Mouse (Mus musculus): ENCODE results near the gene Blnk.

Gene Blnk

DNA sequence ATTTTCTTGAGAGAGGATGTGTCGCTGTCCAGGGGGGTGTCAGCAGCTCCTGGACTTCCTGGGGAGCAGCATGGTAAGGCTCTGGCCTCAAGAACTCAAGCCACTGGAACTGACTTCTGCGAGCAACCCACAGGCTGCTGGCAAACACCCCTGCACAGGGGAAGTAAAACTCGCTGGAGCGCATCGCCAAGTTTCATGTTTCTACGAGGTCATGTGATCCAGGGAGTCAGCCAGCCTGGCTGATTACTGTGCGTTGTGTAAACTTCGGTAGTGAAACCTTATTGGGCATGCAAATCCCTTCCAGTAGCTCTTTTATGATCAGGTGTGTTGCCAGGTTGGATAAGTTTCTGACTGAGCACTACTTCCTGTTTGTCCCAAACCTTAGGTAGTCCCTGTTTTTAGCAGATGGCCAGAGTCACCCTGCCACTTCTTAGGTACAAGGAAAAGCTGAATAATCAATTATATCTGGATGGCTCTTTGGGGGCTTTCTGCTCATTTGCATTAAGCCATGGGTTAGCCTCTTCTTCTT lies at the start of gene Blnk:
TSS of gene Blnk (minus strand) at position 479 of the 529 bp plus-strand sequence.
- peak; percentile 85 to 89 for DNase-seq

DNA sequence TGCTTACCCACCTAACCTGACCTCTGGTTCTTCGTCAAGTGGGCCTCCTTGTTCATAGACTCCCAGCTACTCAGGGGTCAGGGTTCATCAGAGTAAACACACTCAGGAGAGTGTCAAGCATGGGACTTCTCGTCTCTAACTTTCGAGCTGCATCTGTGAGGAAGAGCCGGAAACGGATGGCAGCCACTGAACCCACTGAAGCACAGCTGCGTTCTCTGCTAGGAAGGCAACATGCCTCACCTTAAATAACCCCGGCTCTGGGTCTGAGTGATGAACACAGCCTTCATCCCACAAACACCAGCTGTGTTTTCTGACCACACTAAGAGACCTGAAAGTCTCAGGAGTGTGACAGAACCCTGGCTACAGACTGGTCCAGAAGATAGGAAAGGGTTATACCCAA lies 44.8 kb upstream of the Blnk start:
- no peak for DNase-seq

DNA sequence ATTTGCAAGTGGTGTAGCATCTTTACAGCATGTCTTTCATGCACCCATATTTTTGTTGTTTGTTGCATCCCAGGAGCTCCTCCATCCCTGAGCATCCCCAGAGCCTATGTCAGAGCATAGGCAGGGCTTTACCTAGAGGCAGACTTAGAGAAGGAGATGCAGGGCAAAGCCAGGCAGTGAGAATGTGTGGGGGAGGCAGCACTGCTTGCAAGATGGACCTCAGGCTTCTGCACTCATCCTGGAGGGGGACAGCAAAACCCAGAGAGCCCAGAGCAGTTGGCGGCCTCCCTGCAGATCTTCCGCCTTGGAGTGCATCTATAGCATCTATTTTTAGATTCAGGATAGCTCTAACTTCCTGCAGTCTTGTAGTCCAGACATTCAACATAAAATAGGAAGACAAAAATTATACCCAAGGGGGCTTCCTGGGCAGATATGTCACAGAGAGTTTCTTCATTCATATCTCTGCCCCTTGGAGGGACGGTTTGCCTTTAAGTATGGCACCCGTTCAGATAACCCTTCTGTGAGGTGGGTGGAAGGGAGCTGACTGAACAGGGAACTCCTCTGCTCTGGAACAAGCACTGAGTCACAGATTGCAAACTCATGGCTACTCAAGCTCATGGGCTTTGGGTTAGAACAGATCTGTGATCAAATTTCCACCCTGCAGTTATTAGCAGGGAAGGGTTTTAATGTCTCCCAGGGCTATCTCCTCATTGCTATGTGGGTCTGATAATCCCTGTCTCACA lies 41.6 kb upstream of the Blnk start:
- DNase-seq: no peak

DNA sequence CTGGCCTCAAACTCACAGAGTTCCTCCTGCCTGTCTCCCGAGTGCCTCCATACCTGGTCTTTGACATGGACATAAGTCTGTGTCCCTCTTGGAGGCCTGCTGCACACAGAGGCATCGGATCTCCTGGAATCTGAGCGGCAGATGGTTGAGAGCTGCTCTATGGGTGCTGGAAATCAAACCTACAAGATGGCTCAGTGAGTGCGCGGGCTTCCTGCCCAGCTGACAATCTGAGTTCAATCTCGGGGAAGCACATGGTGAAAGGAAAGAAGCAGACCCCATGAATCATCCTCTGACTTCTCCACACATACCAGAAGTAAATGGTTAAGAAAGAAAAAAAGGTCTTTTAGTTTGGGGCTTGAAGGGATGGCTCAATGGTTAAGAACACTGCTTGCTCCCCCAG lies 37.5 kb upstream of the Blnk start:
- no peak for DNase-seq

DNA sequence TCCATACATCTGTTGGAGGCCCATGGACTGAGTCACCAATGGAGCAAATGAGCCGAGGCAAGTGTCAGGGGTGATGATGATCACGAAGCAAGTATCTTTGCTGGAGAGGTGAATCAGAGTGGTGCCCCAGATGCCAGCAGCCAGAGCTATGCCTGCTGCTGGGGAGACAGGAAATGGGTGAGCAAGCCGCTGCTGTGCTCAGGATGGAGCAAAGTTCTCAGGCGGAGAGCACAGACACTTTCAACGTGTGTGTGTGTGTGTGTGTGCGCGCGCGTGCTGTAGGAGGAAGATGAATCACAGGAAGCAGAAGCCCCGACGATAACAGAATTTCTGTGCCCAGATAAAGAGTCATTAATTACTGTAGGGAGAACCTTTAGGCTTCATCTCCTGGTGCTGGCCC lies 36.7 kb upstream of the Blnk start:
- DNase-seq: peak in 1 of 2 experiments; percentile 21

DNA sequence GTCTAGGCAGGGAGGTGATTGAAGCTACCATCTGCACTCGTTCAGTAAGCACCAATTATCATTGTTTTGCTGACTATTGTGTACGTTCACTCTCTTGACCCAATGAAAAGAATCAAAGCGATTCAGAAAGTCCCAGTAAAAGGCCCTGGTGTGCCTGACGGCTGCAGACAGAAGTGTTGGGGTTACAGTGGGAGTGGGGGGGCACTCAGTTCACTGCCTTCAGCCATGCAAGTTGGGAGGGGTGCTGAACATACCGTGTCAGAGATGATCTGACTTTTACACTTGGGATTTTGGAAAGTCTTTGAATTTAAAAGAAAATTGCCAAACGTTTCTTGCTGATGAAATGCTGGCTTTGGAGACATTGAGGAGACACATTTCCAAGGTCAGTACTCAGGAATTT lies 35.8 kb upstream of the Blnk start:
- DNase-seq: no peak

DNA sequence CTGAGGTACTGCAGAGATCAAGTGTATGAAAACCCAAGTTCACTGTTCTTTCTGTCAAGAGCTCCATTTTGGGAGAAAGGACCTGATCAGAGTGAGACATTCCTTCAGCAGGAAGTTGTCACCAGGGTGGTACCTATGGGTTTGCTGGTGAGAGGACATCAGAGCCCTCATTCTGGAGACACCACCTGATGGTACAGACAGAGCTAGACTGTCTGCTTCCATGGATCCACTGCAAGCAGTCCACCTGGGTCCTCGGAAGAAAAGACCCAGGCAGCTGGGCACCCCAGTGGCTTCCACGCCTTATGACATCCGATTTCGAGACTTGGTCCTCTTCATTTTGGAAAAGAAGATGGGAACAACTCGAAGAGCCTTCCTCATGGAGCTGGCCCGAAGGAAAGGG lies 34.9 kb upstream of the Blnk start, which contains the start of gene Dntt:
TSS of gene Dntt (plus strand) at position 57 of the 400 bp plus-strand sequence.
- DNase-seq: no peak

DNA sequence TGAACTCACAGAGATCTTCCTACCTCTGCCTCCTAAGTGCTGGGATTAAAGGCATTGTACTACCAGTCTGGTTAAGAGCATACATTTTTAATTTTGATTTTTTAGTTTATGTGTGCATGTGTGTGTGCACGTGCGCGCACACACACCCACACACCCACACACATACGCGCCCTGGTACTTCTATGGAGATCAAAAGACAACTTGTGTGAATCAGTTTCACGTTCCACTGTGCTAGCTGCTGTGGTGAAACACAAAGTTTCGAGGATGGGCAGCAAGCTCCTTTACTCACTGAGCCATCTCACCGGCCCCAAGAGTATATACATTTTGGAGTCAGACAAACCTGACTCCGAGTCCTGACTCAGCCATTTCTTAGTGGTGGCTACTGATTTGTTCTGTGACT lies 33.3 kb upstream of the Blnk start:
- DNase-seq: no peak

DNA sequence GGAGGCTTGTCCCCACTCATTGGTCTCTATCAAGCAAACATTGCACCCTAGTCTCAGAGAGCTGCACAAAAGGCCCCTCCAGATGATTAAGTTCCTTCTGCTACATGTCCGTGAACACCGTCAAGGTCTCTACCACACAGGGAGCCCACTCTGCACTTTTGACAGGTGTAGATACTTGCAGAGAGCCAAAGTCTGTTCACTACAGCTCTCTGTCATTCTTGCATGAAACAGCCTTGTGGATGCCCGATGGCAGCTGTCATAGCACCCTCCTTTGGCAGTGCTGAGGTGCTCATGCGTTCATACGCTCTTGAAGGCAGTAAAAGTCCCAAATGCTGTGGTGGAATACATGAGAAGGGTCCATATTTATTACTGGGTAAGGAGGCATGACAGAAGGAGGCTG lies 32.7 kb upstream of the Blnk start:
- no peak for DNase-seq

DNA sequence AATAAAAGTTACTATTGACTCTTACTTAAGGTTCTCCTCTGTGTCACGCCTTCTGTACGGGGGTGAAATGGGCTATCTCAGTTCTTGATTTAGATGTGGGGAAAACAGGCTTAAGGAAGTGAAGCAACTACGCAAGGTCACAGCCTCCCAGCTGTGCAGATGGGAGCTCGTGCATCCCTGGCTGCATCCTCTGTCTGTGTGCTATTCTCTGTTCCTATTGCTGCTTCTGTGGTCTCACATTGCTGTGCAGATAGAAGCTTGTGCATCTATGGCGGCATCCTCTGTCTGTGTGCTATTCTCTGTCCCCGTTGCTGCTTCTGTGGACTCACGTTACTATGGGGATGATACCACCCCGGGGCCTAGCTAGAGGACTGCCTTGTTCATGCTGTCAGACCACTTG lies 32.2 kb upstream of the Blnk start:
- DNase-seq: no peak

DNA sequence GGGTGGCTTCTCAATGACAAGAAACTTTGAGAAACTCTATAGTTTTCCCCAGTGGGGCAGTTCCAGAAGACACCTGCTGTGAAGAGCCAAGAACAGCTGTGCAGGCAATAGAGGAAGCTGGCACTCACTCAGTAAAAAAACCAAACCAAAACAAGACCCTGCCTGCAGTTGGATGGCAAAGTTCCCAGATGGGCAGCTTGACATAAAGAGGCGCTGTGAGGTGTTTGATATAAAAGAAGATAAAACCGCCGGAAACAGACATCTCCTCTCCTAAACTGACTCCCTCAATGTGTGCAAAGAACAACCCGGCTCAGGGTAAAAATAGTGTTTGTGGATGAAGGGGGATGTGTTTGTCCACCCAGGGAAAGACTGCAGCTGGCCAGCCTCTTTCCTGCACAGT lies 27.9 kb upstream of the Blnk start:
- no peak for DNase-seq

DNA sequence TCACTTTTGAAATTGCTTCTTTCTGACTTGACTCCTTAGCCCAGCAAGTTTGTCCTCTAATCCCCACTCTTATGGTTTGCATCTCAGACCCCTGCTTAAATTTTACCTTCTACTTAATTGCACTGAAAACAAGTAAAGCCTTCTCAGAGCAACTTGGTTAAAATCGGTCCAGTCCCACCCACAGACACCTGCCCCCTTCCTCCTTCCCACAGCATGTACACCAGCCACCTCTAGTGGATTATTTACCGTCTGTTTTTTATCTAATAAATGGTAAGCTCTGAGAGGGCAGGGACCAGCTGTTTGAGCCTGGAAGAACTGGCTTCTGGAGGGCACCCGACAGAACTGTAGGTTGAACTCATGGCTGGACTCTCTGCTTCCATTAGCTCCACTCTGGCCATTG lies 26.2 kb upstream of the Blnk start:
- DNase-seq: no peak

DNA sequence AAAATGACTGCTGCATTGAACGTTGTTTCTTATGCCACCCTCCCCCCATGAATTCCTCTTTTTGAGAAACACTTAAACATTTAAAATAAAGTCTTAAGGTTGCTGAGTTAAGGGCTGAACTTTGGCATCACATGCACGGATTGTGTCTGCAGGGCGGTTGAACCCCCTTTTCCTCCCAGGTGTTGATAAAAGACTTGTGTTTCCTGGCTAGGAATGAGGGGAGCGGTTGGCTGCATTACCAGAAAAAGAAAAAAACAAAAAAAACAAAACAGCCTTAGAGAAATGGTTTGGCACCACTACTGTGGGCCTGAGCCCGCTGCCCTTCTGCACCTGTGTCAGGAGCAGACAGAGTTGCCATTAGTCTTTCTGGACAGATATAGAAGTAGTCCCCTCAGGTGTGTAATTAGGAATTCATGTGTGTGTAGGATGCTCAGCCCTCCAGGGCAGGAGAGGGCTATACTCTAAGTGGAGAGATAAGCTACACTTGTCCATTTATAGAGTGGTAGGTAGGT lies 24.9 kb upstream of the Blnk start:
- DNase-seq: no peak

DNA sequence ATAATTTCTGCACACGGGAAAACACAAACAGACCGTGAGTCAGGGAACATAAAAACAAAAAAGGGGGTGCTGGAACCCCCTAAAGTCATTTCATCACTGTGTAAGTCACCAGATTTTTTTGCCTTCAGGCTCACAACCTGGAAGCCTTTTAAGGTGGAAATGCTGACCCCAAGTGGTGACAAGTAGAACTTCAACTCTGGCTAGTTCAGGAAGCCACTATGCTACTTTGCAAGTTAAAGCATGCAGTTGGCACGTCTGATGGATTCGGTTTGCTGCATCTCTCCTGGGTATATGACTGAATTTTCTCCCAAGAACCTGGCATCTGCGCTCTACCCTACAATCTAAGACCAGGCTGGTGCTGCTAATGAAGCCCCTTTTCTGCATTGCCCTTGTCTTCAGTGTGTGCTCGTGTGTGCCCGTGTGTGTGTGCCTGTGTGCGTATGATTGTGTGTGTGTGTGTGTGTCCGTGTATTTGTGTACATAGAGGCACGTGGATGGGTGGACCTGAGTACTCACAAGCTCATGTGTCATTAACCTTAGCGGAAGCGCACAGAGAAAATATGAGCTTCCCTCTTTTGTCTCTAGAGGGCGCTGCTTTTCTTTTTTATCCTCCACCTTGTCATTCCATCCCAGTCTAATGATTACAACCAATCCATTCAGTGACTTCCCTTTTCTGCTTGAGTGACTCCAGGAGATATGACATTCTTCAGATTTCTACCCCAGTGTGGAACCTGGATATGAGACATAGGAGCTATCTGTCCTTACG lies 21.8 kb upstream of the Blnk start:
- peak; percentile 50 to 74 for DNase-seq

DNA sequence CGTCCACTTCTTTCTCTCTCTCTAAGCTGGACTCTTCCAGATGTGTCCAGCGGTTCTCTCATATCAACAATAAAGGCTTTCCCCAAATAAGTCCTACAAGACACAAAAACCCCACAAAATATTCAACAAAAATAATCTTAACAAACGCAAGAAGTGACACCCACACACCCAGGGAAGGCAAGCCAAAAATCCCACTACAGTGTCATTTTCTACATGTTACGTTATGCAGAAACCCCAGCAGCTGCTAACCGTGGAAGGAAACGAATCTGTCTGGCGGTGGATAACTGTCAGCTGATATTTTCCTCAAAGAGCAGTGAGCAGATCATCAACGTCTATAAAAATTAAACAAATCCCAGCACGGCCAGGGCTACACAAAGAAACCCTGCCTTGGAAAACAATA lies 19.7 kb upstream of the Blnk start:
- no peak for DNase-seq

DNA sequence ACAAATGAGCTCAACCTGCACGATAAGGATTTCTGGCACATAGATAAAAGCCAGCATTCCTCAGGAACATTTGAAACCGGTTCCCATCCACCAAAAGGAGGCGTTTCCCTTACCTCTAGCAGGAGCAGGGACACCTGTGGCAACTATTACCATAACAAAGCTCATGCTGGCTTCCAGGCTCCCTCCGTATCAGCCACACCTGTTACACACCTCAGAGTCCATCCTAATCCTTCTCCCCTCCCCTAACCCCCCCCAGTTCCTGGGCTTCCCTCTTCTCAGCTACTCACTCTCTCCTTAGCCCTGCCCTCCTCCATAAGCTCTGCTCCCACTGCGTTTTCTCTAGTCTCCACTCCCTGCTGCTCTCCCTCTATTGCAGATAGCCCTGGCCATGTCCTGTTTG lies 19.3 kb upstream of the Blnk start:
- no peak for DNase-seq

DNA sequence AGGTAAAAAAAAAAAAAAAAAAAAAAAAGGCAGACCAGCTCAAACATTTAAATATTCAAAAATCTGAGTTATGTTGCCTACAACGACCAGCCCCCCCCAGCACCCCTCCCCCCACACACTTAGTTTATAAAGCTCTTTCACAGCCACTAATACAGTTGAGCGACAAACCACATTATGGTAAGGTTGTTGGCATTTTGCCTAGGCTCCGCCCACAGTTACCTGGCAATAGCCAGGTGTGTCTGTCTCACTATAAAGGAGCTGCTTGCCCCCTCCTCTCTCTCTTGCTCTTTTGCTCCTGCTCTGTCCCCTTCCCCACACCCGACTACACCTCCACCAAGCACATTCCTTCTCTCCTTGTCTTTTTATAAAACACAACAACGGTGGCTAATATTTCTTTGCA lies 17.3 kb upstream of the Blnk start:
- DNase-seq: peak in 1 of 2 experiments; percentile 48

DNA sequence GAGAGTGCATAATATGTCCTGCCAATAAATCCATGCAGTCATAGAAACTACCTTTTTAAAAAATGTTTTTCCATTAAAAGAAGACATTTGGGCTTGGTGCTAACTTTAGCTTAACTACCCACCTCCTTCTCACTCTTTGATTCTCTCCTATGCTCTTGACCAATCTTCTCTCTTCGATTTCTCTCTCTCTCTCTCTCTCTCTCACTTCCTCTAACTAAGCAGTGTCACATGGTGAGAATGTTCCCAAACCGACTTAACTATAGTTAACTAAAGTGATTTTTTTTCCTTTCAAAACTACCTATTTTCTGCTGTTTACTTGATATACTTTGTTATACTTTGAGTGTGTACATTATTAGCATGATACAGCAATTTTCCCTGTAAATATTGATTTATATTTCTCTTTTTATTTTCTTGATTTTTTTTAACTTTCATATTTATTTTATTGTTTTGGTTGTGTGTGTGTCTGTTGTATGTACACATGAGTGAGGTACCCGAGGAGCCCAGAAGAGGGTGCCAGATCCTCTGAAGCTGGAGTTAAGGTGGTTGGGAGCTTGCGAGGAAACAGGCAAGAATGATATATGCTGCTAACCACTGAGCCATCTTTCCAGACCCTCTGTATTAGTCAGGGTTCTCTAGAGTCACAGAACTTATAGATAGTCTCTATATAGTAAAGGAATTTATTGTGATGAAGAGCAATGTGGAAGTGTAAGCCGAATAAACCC lies 14.5 kb upstream of the Blnk start:
- no peak for DNase-seq

DNA sequence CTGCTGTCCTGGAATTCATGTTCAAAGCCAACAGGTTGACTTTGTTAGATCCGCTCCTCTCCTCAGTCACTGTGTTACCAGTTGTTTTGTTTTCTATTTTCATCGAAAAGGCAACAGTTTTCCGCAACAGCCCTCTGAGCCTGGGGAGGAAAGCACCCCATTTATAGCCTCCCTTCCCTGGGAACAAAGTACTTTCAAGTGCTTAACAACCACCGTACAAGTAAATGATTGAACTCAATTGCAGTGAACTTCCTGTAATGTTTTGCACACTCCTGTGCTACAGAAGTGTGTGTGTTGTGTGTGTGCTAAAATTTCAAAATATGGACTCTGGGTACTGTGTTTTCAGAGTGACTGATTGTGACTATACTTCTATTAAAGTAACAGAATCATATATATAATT lies 13.4 kb upstream of the Blnk start:
- DNase-seq: no peak

DNA sequence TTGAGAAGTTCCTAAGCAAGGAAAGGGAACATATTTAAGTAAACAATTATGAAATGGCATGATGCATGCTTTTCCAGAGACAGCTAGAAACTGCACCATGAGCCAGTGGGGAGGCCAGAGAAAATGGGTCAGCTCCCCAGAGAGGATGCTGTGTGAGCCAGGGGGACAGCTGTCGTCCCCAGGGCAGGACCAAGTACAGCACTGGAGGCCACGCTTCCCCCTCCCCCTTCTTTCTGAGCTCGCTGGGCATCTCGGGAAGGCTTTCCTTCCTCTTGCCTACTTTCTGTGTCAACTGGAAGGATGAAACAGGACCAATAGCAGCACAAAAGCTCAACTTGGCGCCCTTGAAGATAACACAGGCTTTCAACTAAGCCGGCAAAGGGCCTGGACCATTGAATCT lies 13.0 kb upstream of the Blnk start:
- DNase-seq: no peak

DNA sequence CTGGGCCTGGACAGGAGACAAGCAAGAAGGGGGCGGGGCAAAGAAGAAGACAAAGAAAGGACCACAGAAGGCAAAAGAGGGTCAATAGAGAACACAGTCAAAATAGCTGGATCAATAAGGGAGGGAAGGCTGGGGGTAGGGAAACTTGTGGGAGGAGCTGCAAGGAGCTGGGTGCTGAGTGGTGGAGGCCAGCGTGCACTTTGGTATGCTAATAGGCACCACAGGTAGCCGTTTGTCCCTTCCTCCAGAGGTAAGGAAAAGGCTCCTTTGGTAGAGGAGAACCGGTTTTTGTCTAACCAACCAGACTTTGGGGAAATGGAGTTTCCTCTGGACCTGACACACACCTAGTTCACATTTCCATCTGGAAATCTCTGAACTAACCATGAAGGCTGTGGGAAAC lies 12.3 kb upstream of the Blnk start:
- DNase-seq: no peak

DNA sequence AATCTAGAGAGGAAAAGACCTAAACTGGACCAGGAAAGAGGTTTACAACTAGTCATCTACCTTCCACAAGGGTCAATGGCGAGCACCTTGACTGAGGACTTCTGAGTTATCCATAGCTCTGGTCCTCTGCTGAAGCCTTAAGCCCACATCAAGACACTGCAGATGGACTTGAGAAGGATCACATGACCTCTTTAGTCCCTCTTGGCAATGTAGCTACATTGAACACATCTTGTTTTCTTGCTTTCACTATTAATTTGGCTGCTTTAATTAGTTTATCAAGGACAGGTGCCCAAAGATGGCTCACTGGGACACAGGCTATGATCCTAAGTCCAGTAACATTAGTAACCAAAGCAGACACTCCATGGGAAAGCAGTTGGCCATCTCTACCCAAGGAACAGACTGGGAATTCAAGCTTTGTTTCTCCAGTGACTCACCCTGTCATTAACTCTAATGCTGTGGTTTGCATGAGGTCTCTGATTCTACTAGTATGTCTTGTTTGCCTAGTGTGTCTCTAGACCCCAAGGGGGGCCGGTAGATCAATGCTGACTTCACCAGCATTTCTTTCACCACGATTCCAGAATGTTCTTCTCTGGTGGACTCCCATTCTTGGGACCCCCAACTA lies 9.5 kb upstream of the Blnk start:
- DNase-seq: no peak

DNA sequence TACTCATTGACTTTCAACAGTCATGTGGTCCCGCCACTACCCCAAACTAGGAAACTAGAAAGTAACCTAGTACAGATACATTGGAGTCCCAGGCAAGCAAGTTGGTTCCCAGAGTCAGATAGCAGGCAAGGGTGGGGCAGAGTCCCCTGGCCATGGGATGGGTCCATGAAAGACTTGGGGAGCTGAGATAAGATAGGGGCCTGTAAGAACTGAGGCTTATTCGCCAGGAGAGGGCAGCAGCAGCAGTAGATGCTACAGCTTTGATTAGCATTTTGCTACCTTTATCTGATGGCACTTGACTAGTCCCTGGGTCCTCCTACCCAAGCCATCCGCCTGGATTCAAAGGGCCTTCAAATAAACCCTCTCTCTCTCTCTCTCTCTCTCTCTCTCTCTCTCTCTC lies 5.2 kb upstream of the Blnk start:
- no peak for DNase-seq

Data from kidney, postnatal 36 days (tissue).